Mouse (Mus musculus): ENCODE data around the gene Sdk1.

- TF ChIP-seq CTCF (IDR thresholded peaks at IDR 0.05; ENCODE audit: low read depth) (no peak), EP300 (IDR thresholded peaks at IDR 0.05; ENCODE audit: low read depth) (no peak)
Measured at GRCm38 (mm10) chr5:141317095-141317494, 75.8 kb downstream of the Sdk1 start.

All from heart, postnatal 0 days (tissue).